Mouse (Mus musculus): Measurements from ENCODE around the gene Ppm1g.

DNA sequence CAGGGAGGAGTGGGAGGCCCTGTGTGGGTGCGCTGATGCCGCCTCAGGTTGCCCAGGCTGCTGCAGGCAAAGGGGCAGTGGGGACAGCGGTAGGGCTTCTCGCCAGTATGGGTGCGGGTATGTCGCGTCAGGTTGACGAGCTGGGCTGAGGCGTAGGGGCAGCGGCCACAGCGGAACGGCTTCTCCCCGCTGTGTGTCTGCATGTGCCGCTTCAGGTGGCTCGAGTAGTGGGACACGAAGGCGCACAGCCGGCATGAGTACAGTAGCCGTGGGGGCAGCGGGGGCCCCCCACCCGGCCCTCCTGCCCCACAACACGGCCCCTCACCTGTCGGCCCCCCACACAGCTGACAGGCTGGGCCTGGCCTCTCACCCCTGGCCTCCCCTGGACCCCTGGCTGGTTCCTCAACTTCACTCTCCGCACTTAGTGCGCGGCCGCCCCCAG lies 20.1 kb downstream of the Ppm1g start:
- no peak for TF ChIP-seq POLR2A (IDR thresholded peaks at IDR 0.05; ENCODE audit: insufficient read depth, low read depth, low read length)
- TF ChIP-seq CTCF (IDR thresholded peaks at IDR 0.05; ENCODE audit: insufficient read depth, low read depth, low read length), result no peak
